Comparison of ENCODE assay signal across 8 mouse cellular contexts in the genomic region with DNA sequence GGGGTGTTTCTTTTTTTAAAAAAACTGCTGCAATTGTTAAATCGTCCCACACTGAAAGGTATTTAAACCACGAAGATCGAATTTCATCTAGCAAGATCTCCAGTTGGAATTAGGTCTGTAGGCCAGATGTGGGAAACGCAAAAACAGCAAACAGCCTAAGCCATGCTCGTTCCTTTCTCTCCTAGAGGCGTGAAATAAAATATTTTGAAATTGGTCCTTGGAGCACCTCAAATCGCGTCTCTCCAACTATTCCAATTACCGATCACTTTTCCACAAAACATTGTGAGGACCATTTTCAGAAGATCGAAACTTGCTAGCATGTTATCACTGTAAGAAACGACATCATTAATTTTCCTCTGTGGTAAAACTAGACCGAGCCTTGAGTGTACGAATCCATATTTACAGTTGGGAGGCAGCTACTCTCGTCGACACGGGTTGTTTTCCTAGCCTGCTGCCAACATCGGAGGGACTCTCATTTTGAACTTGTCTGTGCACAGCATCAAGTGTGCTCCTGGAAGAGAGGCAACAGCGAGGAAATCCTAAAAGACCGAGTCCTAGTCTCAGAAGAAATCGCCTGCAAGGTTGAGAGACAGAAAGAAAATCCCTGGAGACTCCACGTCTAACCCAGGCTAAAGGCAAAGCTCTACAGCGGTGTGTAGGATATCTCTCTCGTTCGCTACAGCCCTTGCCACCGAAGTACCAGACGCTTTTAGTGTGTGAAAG. TPM values are rescaled to one million over a fixed set of nuclear protein-coding genes. Genes with fewer than 3 reads are reported as not detected.
DNase-seq lines count a peak whose midpoint lies in the region; ATAC-seq and TF ChIP-seq lines count a peak whose summit lies in the region.

No protein-coding gene starts in this region.

- TF ChIP-seq POLR2A in lung, adult 2 months (IDR thresholded peaks at IDR 0.05; ENCODE audit: borderline replicate concordance, extremely low read depth, low read depth, low read length), result peak; percentile 12; the same call in 1 of the 2 replicates

- WGBS in embryonic facial prominence, embryonic 11.5 days, result 0% methylated on average over 26 of the region's 26 CpGs
- under 1% methylated on average over 26 of the region's 26 CpGs for WGBS in heart, embryonic 13.5 days
- 1% methylated on average over 26 of the region's 26 CpGs for WGBS in lung, adult 2 months

- H3K4me2 ChIP-seq in embryonic facial prominence, embryonic 11.5 days (ENCODE audit: low read depth, low read length), result peak overlapping the region; percentile 75
- H3K4me2 ChIP-seq in heart, embryonic 13.5 days, result peak overlapping the region; percentile 94

- peak overlapping the region; percentile 99 for H3K9ac ChIP-seq in embryonic facial prominence, embryonic 11.5 days (replicated peaks; ENCODE audit: low read length)
- H3K9ac ChIP-seq in heart, embryonic 13.5 days, result peak overlapping the region; percentile 99

- H3K27me3 ChIP-seq in embryonic facial prominence, embryonic 11.5 days (ENCODE audit: control insufficient read depth, insufficient read depth, low read length), result no peaks in the 10 kb centered on the region
- no peaks in the 10 kb centered on the region for H3K27me3 ChIP-seq in heart, embryonic 13.5 days (replicated peaks)

- TF ChIP-seq CTCF in lung, adult 2 months (IDR thresholded peaks at IDR 0.05; ENCODE audit: insufficient read depth, low read length), result no peak

- H3K27ac ChIP-seq in embryonic facial prominence, embryonic 11.5 days (replicated peaks; ENCODE audit: low read depth, low read length), result peak overlapping the region; percentile 99
- H3K27ac ChIP-seq in heart, embryonic 13.5 days (replicated peaks), result peak overlapping the region; percentile 98

- no peaks in the 10 kb centered on the region for H3K4me1 ChIP-seq in embryonic facial prominence, embryonic 11.5 days (ENCODE audit: control insufficient read depth, insufficient read depth, low read length)
- H3K4me1 ChIP-seq in heart, embryonic 13.5 days, result peaks cover 13% of the 10 kb centered on the region
- H3K4me1 ChIP-seq in lung, adult 2 months (ENCODE audit: control insufficient read depth, insufficient read depth, low read length), result no peaks in the 10 kb centered on the region; the same call in 1 of the 2 replicates

- peaks cover 8% of the 10 kb centered on the region for H3K36me3 ChIP-seq in embryonic facial prominence, embryonic 11.5 days (replicated peaks; ENCODE audit: control insufficient read depth, insufficient read depth, low read depth, low read length)
- peaks cover 14% of the 10 kb centered on the region for H3K36me3 ChIP-seq in heart, embryonic 13.5 days

- ATAC-seq in embryonic facial prominence, embryonic 11.5 days (replicated peaks; ENCODE audit: insufficient number of reproducible peaks, low FRiP score, low TSS enrichment, low read depth), result no peak
- no peak for ATAC-seq in heart, embryonic 13.5 days (ENCODE audit: extremely low read depth, insufficient number of reproducible peaks, low FRiP score, low TSS enrichment)
- ATAC-seq in erythroid progenitor cell, adult 5-6 weeks (replicated peaks; ENCODE audit: low FRiP score, poor library complexity, severe bottlenecking), result no peak

- H3K9me3 ChIP-seq in embryonic facial prominence, embryonic 11.5 days (replicated peaks; ENCODE audit: control insufficient read depth, low read length), result no peaks in the 10 kb centered on the region
- H3K9me3 ChIP-seq in heart, embryonic 13.5 days, result no peaks in the 10 kb centered on the region

- peak overlapping the region; percentile 99 for H3K4me3 ChIP-seq in embryonic facial prominence, embryonic 11.5 days (ENCODE audit: low read depth, low read length)
- H3K4me3 ChIP-seq in heart, embryonic 13.5 days, result peak overlapping the region; percentile 94
- peak overlapping the region; percentile 83 for H3K4me3 ChIP-seq in lung, adult 2 months (replicated peaks; ENCODE audit: extremely low read depth, low read depth, low read length)

- DNase-seq in CD4-positive helper T cell, adult 2 months (ENCODE audit: low read depth, low spot score), result peak; percentile 23
- DNase-seq in adrenal gland, adult 8-10 months, result peak; percentile 6
- peak; percentile 67 for DNase-seq in embryonic facial prominence, embryonic 11.5 days (ENCODE audit: low spot score)
- DNase-seq in kidney, postnatal 4 days, result peak; percentile 34 to 60
- peak; percentile 50 for DNase-seq in lung, adult 2 months
- peak; percentile 75 for DNase-seq in retina, embryonic 14.5 days (ENCODE audit: low spot score)

RNA-seq across cellular contexts. Expression of gene Marcks, which starts 0.9 kb away (rescaled TPM):
- 10 to 100 TPM; 33.6 to 49.8 (median 41.0) TPM for total RNA-seq in adrenal gland, adult 8-10 months (2022)
- 300 and 341 TPM in 2 replicates for polyA plus RNA-seq in embryonic facial prominence, embryonic 11.5 days (2014; fragmentation: Nextera tagmentation; extraction: Ambion mirVana)
- 48.6 and 51.1 TPM in 2 replicates for polyA plus RNA-seq in heart, embryonic 13.5 days (2015; fragmentation: Nextera tagmentation; extraction: Ambion mirVana)
- 35.6 and 39.0 TPM in 2 replicates for polyA plus RNA-seq in lung, adult 2 months (2012; rRNA removed)
- 13.0 and 18.9 TPM in 2 replicates for total RNA-seq in erythroid progenitor cell, adult 5-6 weeks (2015; ENCODE audit: low replicate concordance)
- 14.0 and 17.3 TPM in 2 replicates for total RNA-seq in erythroid progenitor cell, adult 5-6 weeks (2017; ENCODE audit: low replicate concordance)

Comparison
In these comparisons a context has a peak if more than half of its experiments do, and no peak if none do; other contexts are left out.
1. DNase-seq: peak in every context shown above with its lines; median percentile 75 in retina, embryonic 14.5 days; 67 in embryonic facial prominence, embryonic 11.5 days; 50 in lung, adult 2 months; 47 in kidney, postnatal 4 days; 23 in CD4-positive helper T cell, adult 2 months; 6 in adrenal gland, adult 8-10 months.